ENCODE assay signal across 8 mouse cellular contexts in genomic region chr4:21878776-21879175, GRCm38 (mm10). TPM values are rescaled to one million over a fixed set of nuclear protein-coding genes. Genes with fewer than 3 reads are reported as not detected.
DNase-seq lines count a peak whose midpoint lies in the region; ATAC-seq and TF ChIP-seq lines count a peak whose summit lies in the region.

No protein-coding gene starts in this region.

- H3K36me3 ChIP-seq in kidney, postnatal 0 days (ENCODE audit: insufficient read depth, low read length), result peaks cover 4% of the 10 kb centered on the region; the same call in 1 of the 2 replicates
- H3K36me3 ChIP-seq in embryonic facial prominence, embryonic 10.5 days (replicated peaks), result peaks cover 33% of the 10 kb centered on the region
- H3K36me3 ChIP-seq in intestine, embryonic 15.5 days, result peaks cover 5% of the 10 kb centered on the region
- H3K36me3 ChIP-seq in myocyte (ENCODE audit: control insufficient read depth, insufficient read depth), result peaks cover 23% of the 10 kb centered on the region

- peaks cover 4% of the 10 kb centered on the region for H3K79me2 ChIP-seq in myocyte (ENCODE audit: control insufficient read depth, insufficient read depth)

- 0 out of 2 replicates have a peak overlapping the region, but pooled peaks have one; percentile 78 for H3K9ac ChIP-seq in kidney, postnatal 0 days (ENCODE audit: low read depth, low read length)
- H3K9ac ChIP-seq in intestine, embryonic 15.5 days, result no peak overlapping the region; the same call in 1 of the 2 replicates

- H3K27me3 ChIP-seq in kidney, postnatal 0 days (ENCODE audit: insufficient read depth, low read length), result no peaks in the 10 kb centered on the region
- H3K27me3 ChIP-seq in embryonic facial prominence, embryonic 10.5 days (replicated peaks; ENCODE audit: low read depth, poor library complexity, severe bottlenecking), result no peaks in the 10 kb centered on the region
- H3K27me3 ChIP-seq in intestine, embryonic 15.5 days (replicated peaks), result no peaks in the 10 kb centered on the region
- no peaks in the 10 kb centered on the region for H3K27me3 ChIP-seq in myocyte (ENCODE audit: control insufficient read depth, insufficient read depth, insufficient read length)

- no peaks in the 10 kb centered on the region for H3K9me3 ChIP-seq in kidney, postnatal 0 days (replicated peaks; ENCODE audit: low read length)
- H3K9me3 ChIP-seq in embryonic facial prominence, embryonic 10.5 days, result no peaks in the 10 kb centered on the region
- no peaks in the 10 kb centered on the region for H3K9me3 ChIP-seq in intestine, embryonic 15.5 days

- 14% methylated on average over 6 of the region's 6 CpGs for WGBS in kidney, postnatal 0 days
- 41% methylated on average over 6 of the region's 6 CpGs for WGBS in embryonic facial prominence, embryonic 10.5 days
- 15% methylated on average over 6 of the region's 6 CpGs for WGBS in intestine, embryonic 15.5 days

- no peak for TF ChIP-seq CTCF in kidney, postnatal 0 days (IDR thresholded peaks at IDR 0.05; ENCODE audit: low read depth)

- peak overlapping the region; percentile 82 for H3K4me3 ChIP-seq in kidney, postnatal 0 days (replicated peaks; ENCODE audit: low read depth, low read length)
- H3K4me3 ChIP-seq in embryonic facial prominence, embryonic 10.5 days, result peak overlapping the region; percentile 78
- H3K4me3 ChIP-seq in intestine, embryonic 15.5 days (replicated peaks), result no peak overlapping the region
- peak overlapping the region; percentile 53 for H3K4me3 ChIP-seq in myocyte

- ATAC-seq in kidney, postnatal 0 days (replicated peaks; ENCODE audit: low FRiP score, low read depth), result no peak
- ATAC-seq in intestine, embryonic 15.5 days, result no peak
- no peak for ATAC-seq in megakaryocyte-erythroid progenitor cell, adult 5-6 weeks (replicated peaks; ENCODE audit: low FRiP score, low TSS enrichment, poor library complexity, severe bottlenecking)

- no peak overlapping the region for H3K27ac ChIP-seq in kidney, postnatal 0 days
- H3K27ac ChIP-seq in embryonic facial prominence, embryonic 10.5 days (replicated peaks), result no peak overlapping the region
- H3K27ac ChIP-seq in intestine, embryonic 15.5 days, result no peak overlapping the region

- peak overlapping the region; percentile 67 for H3ac ChIP-seq in myocyte (ENCODE audit: control insufficient read depth, insufficient read length)

- peak overlapping the region; percentile 55 for H3K4me2 ChIP-seq in kidney, postnatal 0 days (ENCODE audit: low read length)
- H3K4me2 ChIP-seq in intestine, embryonic 15.5 days (replicated peaks), result peak overlapping the region; percentile 63
- H3K4me2 ChIP-seq in myocyte (ENCODE audit: low read depth), result peak overlapping the region; percentile 75

- no peak for TF ChIP-seq POLR2A in myocyte (IDR thresholded peaks at IDR 0.05; ENCODE audit: insufficient read length, low read depth)

- no peak for DNase-seq in kidney, postnatal 0 days (ENCODE audit: low spot score)
- DNase-seq in kidney, adult 9 months, result no peak
- no peak for DNase-seq in embryonic facial prominence, embryonic 10.5 days (ENCODE audit: low spot score)
- no peak for DNase-seq in gastrocnemius, postnatal 25 days
- no peak for DNase-seq in spleen, adult 18-20 months

- no peaks in the 10 kb centered on the region for H3K4me1 ChIP-seq in kidney, postnatal 0 days (replicated peaks; ENCODE audit: insufficient read depth, low read length)
- no peaks in the 10 kb centered on the region for H3K4me1 ChIP-seq in embryonic facial prominence, embryonic 10.5 days
- no peaks in the 10 kb centered on the region for H3K4me1 ChIP-seq in intestine, embryonic 15.5 days (replicated peaks)

TF ChIP-seq in myocyte, 11 proteins besides CTCF, POLR2A, EP300 and RAD21:
- TF ChIP-seq MAX (IDR thresholded peaks at IDR 0.05; ENCODE audit: low read depth) (no peak), REST (IDR thresholded peaks at IDR 0.05; ENCODE audit: insufficient read depth, insufficient read length) (no peak), MYOD1 (IDR thresholded peaks at IDR 0.05; ENCODE audit: control insufficient read depth in 1 of 3, insufficient read length in 2 of 3, low read depth in 2 of 3) (no peak), CEBPB (IDR thresholded peaks at IDR 0.05; ENCODE audit: insufficient read depth, poor library complexity, severe bottlenecking) (no peak), SRF (IDR thresholded peaks at IDR 0.05; ENCODE audit: control insufficient read depth, insufficient read length, low read depth) (no peak), USF1 (IDR thresholded peaks at IDR 0.05; ENCODE audit: low read depth) (no peak), POLR2AphosphoS2 (IDR thresholded peaks at IDR 0.05; ENCODE audit: insufficient read length, low read depth) (no peak), MYOG (IDR thresholded peaks at IDR 0.05; ENCODE audit: control insufficient read depth in 1 of 3, insufficient read depth in 1 of 3, insufficient read length in 2 of 3, low read depth in 2 of 3) (no peak)

RNA-seq across cellular contexts. Expression of gene Coq3, which starts 0.7 kb away (rescaled TPM):
- polyA plus RNA-seq in kidney, postnatal 0 days (2015; fragmentation: Nextera tagmentation; extraction: Ambion mirVana), result 14.7 and 15.6 TPM in 2 replicates
- polyA plus RNA-seq in embryonic facial prominence, embryonic 10.5 days (2016; fragmentation: Nextera tagmentation; extraction: Ambion mirVana), result 12.2 TPM in 2 replicates
- polyA plus RNA-seq in intestine, embryonic 15.5 days (2015; fragmentation: Nextera tagmentation; extraction: Ambion mirVana), result 16.7 and 17.5 TPM in 2 replicates
- polyA plus RNA-seq in myocyte (2012; fragmentation: generic; extraction: Trizol), result 11.1 TPM
- total RNA-seq in megakaryocyte-erythroid progenitor cell, adult 5-6 weeks (2014; fragmentation: Nextera tagmentation), result 8.7 and 15.1 TPM in 2 replicates
- 19.5 and 28.8 TPM in 2 replicates for total RNA-seq in megakaryocyte-erythroid progenitor cell, adult 5-6 weeks (2017)
- 10 to 100 TPM; 15.8 to 17.5 TPM for total RNA-seq in gastrocnemius, postnatal 25 days (2021)

RNA-seq across cellular contexts. Expression of gene Pnisr, which starts 31.4 kb away (rescaled TPM):
- polyA plus RNA-seq in kidney, postnatal 0 days (2015; fragmentation: Nextera tagmentation; extraction: Ambion mirVana), result 97.4 and 117 TPM in 2 replicates
- 136 and 149 TPM in 2 replicates for polyA plus RNA-seq in embryonic facial prominence, embryonic 10.5 days (2016; fragmentation: Nextera tagmentation; extraction: Ambion mirVana)
- polyA plus RNA-seq in intestine, embryonic 15.5 days (2015; fragmentation: Nextera tagmentation; extraction: Ambion mirVana), result 101 and 102 TPM in 2 replicates
- polyA plus RNA-seq in myocyte (2012; fragmentation: generic; extraction: Trizol), result 9.8 TPM
- 208 and 212 TPM in 2 replicates for total RNA-seq in megakaryocyte-erythroid progenitor cell, adult 5-6 weeks (2014; fragmentation: Nextera tagmentation)
- total RNA-seq in megakaryocyte-erythroid progenitor cell, adult 5-6 weeks (2017), result 72.4 and 175 TPM in 2 replicates
- total RNA-seq in gastrocnemius, postnatal 25 days (2021), result 10 to 100 TPM; 32.4 to 37.5 TPM

RNA-seq across cellular contexts. Expression of gene Faxc, which starts 52.4 kb away (rescaled TPM):
- 1.7 and 2.0 TPM in 2 replicates for polyA plus RNA-seq in kidney, postnatal 0 days (2015; fragmentation: Nextera tagmentation; extraction: Ambion mirVana)
- polyA plus RNA-seq in embryonic facial prominence, embryonic 10.5 days (2016; fragmentation: Nextera tagmentation; extraction: Ambion mirVana), result 11.6 TPM in 2 replicates
- polyA plus RNA-seq in intestine, embryonic 15.5 days (2015; fragmentation: Nextera tagmentation; extraction: Ambion mirVana), result 3.7 and 3.8 TPM in 2 replicates
- polyA plus RNA-seq in myocyte (2012; fragmentation: generic; extraction: Trizol), result 2.7 TPM
- total RNA-seq in megakaryocyte-erythroid progenitor cell, adult 5-6 weeks (2014; fragmentation: Nextera tagmentation), result not detected in 2 replicates
- not detected in 2 replicates for total RNA-seq in megakaryocyte-erythroid progenitor cell, adult 5-6 weeks (2017)
- 1 to 10 TPM in 1 of 2 experiments, under 1 TPM in 1; 0.83 to 1.4 TPM for total RNA-seq in gastrocnemius, postnatal 25 days (2021)
